Mouse (Mus musculus) brown adipose tissue, adult 24 weeks (tissue): Measurements from ENCODE around the gene Eno4. TPM values are rescaled to one million over a fixed set of nuclear protein-coding genes. Genes with fewer than 3 reads are reported as not detected.

ENCODE experiments used
- H3K27ac ChIP-seq: fragments of 200-500 bp; replicated peaks from 2 replicates; pipeline ENCODE4 v1.5.1; 2012; ENCODE audit warnings: low read depth, mild to moderate bottlenecking, low read length
- H3K4me1 ChIP-seq: fragments of 200-500 bp; 2 replicates; pipeline ENCODE4 v1.6.1; 2012; ENCODE audit warnings: low read length, mixed read lengths; ENCODE audit not compliant: control insufficient read depth, insufficient read depth, insufficient read length
- H3K4me3 ChIP-seq: fragments of 200-500 bp; 2 replicates; pipeline ENCODE4 v1.5.1; 2012; ENCODE audit warnings: low read depth, mild to moderate bottlenecking, low read length, moderate library complexity; ENCODE audit not compliant: insufficient read depth
- polyA plus RNA-seq: library from polyadenylated mRNA; stranded (reverse); fragments of >200 nt; gene quantifications from 2 replicates; pipeline ENCODE4 v1.2.4, GENCODE M21; 2012; ENCODE audit not compliant: missing spikeins, insufficient read depth, insufficient read length

Gene Eno4
- polyA plus RNA-seq, 1 experiment = not detected

- Histone ChIP-seq H3K4me3 (no peak overlapping the region), H3K27ac (no peak overlapping the region), H3K4me1 (no peaks in the 10 kb centered on the region)
Observed at GRCm38 (mm10) chr19:59010802-59011201, 67.6 kb downstream of the Eno4 start.

Other genes starting within 250 kb of the Eno4 start
- not detected in 2 replicates for gene Pnliprp1, start 214.5 kb upstream of the Eno4 start, polyA plus RNA-seq
- not detected in 2 replicates for gene Pnliprp2, start 183.7 kb upstream of the Eno4 start, polyA plus RNA-seq
- not detected in 2 replicates for gene 1700019N19Rik, start 149.0 kb upstream of the Eno4 start, polyA plus RNA-seq
- 20.7 and 23.0 TPM in 2 replicates for gene Hspa12a, start 229 bp downstream of the Eno4 start, polyA plus RNA-seq
- gene Shtn1, start 132.7 kb downstream of the Eno4 start, polyA plus RNA-seq = 19.4 and 34.7 TPM in 2 replicates
- not detected in 2 replicates for gene Vax1, start 226.6 kb downstream of the Eno4 start, polyA plus RNA-seq